Mouse (Mus musculus) layer of hippocampus, adult 18-20 months (tissue): ENCODE measurements around the gene Emc4. TPM values are rescaled to one million over a fixed set of nuclear protein-coding genes. Genes with fewer than 3 reads are reported as not detected.

Source experiments
- DNase-seq, 2 experiments: peaks; one replicate each; pipeline ENCODE4 v3.0.0; 2022; ENCODE audit warnings: low spot score in 2 of 2
- long read RNA-seq: library from polyadenylated mRNA; stranded (forward); transcript quantifications from one replicate; pipeline ENCODE4 v2.0.0, GENCODE M21; 2021
- total RNA-seq, 2 experiments: library from RNA; stranded (reverse); gene quantifications; 2 replicates each; pipeline ENCODE4 v1.2.3; 2021

The Emc4 gene
- 100 to 1,000 TPM; 125 to 126 TPM for total RNA-seq
- long read RNA-seq, transcript Emc4-201 (5 exons, 983 nt) = major isoform, 78 of 89 reads
- long read RNA-seq, partial matches to known transcripts = 5 of 89 reads
- long read RNA-seq, other reads (novel, unspliced or antisense) = 6 of 89 reads

DNA sequence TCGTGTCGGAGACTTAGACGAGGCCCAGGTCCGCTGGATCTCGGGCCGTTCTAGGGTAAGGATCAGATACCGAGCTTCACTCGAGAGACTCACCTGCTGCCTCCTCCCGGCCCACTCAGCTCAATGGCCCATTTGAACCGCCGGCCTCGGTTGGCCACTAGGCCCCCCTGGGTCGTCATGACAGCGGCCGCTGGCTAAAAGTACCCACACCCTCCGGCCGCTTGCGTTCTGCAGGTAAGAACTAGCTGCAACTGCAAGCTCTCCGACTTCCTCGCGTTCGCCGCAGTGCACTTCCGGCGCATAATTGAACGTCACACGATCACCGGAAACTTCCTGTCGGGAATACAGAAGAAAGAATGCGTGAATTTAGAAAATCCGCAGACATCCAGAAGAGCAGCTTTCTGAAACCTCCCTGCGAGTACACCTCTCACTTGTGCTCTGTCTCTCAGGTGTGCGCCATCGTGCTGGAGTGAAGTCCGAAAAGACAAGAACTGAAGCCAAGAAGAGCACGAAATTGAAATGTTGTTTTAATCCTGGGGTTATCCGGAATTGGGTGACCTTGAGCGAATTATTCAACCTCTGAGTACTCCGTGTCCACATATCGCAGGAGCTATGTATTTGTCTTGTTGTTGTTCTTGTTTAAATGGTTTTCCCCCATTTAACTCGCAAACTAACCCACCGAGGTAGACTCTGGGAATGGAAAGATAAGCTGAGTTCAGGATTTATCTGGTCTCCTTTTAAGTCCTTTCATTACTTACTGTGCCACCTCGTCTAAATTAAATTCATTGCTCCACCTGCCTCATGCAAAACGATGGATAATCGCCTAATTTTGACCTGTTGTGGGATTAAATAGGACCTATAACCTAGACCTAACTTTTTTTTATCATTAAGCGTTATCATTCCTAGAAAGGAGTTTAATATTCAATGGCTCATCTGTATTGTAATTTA lies at the start of gene Emc4:
Gene Emc4, minus strand, starts transcription at position 302 of the 948 bp plus-strand sequence.
- peak; percentile 91 to 96 for DNase-seq

- no peak for DNase-seq
Observed at GRCm38 (mm10) chr2:112407030-112407429, 39.2 kb upstream of the Emc4 start.

DNA sequence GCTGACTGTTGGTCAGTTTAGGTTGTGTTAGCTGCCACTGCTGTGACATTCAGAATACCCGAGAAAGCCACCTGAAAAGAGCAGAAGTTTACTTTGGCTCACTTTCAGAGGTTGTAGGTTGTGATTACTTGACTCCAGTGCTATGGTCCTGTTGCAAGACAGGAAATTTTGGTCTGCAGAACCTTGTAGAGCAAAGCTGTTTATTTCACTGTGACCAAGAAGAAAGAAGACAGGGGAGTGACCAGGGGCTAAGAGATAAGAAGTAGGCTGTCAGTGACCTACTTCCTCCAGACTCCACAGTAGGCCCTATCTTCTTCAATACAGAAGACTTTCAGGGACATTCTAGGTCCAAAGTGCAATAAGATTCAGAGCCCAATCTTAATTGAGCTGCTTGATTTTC lies 28.8 kb upstream of the Emc4 start:
- DNase-seq = no peak

GRCm38 (mm10) chr2:112393958-112394357 lies 26.1 kb upstream of the Emc4 start:
- DNase-seq = no peak

- DNase-seq = no peak
Observed at GRCm38 (mm10) chr2:112392689-112393088, 24.9 kb upstream of the Emc4 start.

GRCm38 (mm10) chr2:112391346-112392000 lies 23.6 kb upstream of the Emc4 start:
- no peak for DNase-seq

GRCm38 (mm10) chr2:112390843-112391242 lies 23.0 kb upstream of the Emc4 start:
- DNase-seq = no peak

DNA sequence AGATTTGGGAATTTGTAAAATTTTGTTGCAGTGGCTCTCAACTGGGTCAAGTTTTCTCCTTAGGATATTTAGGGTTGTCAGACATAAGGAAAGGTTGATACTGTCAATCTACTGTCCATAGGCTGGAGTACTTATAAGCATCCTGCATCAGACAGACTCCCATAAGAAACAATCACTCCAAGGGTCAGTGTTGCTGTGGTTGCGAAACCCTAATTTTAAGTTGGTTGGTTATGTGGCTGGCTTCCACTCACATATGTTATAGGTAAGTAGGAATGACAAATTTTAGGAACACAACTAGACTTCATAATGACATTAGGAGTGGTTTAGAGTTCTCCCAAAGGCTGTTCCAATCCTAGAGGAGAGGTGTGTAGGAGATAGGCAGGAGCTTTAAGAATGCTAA lies 13.4 kb upstream of the Emc4 start:
- no peak for DNase-seq

DNA sequence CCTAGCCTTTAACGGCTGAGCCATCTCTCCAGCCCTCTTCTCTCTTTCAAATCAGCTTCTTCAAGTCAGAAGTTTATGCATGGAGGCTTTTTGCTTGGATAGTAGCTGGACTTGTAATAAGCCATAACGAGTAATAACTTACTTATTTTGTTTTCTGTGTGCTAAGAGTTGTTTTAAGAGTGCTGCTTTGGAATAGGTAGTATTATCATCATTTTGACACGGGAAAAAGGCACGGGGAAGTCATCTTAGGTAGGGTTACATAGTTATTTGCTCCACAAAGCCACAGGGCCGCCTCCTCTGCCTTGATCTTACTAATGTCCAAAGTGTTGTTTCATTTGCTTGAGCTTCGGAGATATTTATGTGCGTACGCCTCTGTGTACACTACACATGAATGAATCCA lies 12.3 kb upstream of the Emc4 start:
- DNase-seq = no peak

DNA sequence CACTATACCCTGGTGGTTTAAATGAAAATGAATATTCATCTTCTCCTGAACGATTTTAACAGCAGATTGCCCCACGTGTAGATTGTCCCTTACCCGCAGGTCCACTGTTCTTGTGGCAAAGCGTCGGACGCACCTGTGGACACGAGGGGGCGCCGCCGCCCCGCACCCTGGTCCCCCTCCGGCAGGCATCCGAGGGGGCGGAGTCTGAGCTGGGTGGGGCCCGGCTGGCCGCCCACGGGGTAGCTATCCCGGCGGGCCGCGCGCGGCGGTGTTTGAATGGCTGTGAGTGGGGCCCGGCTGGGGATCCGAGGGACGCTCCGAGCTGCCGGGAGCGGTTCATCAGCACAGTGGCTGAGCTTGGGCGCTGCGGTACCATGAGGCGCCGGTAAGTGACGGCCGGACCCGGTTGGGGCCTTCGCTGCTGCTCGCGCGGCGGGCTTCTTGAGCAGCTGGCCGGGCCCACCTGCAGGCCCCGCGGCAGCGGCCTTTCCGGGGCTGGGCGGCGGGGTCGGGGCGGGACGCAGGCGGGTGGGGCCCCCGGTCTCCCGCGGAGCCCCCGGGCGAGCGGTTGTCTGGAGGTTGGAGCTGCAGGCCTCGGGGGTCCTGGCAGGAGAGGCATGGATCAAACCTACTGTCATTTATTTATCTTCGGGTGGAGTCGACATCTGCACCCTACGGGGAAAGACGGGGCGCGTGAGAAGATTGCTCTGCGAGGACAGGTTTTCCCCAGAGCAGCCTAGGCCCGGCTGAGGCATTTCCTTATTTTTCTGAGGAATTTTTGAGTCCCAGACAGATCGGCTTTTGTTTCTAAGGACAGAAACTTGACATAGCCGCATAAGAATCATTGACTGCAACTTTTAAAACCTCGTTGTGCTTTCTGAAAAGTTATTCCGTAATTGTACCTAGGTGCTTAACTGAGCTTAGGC lies 11.4 kb upstream of the Emc4 start, which contains the start of gene Katnbl1:
Gene Katnbl1, plus strand, starts transcription at position 239 of the 926 bp plus-strand sequence.
- DNase-seq = peak; percentile 86 to 91

DNA sequence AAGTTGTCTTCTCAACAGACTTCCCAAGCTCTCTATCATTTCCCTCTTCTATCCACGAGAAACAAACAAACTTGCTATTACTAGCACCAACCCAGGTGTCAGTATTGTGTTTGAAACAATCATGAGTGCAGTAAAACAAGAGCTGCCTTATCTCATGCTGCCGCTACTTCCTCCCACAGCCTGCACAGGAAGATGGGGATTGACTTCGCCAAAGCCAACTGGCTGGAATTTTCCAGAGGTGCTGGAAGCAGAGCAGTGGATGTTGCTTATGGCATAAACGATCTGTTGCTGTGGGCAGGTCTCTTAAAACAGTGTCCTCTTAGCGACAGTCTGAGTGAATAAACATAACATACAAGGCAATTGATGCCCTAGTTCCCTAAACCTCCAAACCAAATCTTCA lies 6.8 kb upstream of the Emc4 start:
- no peak for DNase-seq

GRCm38 (mm10) chr2:112373141-112373540 lies 5.3 kb upstream of the Emc4 start:
- no peak for DNase-seq

DNA sequence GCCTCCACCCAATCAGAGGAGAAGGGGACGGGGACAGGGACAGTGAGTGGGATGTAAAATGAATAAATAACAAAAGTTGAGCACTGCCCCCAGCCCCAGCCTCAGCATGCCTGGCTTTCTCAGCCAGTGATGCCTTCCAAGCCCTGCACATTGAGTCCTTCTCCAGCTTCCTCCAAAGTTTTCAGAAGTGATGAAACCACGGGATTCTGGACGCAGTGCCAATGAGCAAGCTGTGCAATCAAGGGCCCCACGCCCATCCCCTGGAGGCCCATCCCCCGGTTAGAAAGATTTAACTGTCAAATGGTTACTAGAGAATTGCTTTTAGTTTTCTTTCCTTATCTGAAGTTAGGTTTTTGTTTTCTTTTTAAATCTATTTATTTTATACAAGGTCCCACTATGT lies 2.1 kb upstream of the Emc4 start:
- DNase-seq = no peak

DNA sequence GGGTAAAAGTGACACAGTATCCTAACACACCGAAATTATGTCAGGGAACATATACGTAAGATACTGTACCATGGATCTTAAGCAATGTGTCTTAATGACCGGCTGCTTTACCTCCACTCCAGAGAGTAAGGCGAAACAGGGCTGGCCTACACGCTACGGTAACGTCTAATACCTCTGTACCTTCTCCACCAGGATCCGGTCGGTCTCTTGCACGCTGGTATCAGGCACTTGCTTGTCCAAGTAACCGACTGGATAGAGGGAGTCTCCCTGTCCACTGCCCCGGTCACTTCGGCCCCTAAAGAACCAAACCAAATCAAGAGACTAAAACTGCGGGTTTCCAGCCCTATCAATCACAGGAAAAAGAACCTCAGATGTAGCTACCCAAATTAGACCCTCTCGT lies 605 bp downstream of the Emc4 start:
- no peak for DNase-seq

DNA sequence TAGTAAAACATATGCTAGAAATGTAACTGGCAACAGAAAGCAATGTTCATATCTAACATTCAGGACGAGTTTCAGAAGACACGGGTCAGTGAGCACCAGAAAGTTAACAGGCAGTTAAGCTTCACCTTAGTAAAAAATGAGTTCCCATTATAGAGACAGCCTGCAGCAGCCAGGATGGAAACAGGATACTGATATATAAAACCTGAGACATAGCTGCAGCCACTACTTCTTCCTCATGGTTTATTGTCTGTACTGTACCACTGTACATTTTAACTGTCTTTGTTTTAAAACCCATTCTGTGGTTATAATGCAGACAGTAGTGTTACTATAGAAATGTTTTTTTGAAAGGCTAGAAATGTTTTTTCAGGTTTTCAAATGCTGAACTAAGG lies 7.1 kb downstream of the Emc4 start:
- no peak for DNase-seq

DNA sequence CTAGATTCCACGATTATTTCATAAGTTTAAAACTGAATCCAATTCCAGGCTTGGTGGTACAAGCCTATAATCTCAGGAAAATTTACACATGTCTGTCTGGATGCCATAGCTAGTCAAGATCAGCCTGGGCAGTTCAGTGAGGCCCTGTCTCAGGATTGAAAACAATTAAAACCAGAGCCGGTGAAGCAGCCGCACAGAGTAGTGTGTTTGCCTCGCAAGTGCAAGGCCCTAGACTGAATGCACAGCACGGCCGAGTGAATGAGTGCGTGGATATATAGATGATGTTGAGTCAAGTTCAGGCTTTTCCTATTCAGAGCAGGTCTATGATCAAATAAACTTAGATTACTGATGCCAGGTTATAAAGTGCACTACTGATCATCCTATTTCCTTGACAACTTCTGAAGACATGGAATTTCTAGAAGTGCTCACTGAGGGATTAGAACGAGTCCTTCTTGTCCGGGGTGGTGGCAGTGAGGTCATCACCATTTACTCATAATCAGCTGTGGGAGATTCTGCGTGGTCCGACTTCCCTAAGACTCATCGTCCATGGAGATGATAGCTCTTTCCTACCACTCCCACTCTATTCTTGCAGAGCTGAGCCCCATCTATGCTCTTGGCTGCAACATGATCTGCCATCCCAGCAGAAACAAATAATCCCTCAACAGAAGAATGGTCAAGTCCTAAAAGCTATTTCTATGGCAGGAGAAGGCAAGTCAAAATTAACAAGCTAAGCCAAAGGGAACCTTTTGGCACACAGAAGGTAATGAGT lies 7.6 kb downstream of the Emc4 start:
- no peak for DNase-seq

DNA sequence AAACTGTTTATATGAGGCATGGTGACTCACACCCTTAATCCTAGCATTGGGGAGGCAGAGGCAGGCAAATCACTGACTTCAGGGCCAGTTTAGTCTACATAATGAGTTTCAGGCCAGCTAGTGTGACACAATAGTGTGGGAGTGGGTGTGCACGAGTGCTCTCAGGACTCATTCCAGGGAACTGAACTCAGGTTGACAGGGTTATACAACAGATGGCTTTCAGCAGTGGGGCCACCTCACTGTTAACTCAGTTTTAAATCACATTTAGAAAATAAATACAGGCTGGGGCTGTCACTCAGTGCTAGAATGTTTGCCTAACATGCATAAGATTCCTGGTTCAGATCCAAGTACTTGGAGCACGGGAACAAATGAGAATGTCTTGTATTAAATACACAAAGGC lies 8.2 kb downstream of the Emc4 start:
- DNase-seq = peak in 1 of 2 experiments; percentile 54

DNA sequence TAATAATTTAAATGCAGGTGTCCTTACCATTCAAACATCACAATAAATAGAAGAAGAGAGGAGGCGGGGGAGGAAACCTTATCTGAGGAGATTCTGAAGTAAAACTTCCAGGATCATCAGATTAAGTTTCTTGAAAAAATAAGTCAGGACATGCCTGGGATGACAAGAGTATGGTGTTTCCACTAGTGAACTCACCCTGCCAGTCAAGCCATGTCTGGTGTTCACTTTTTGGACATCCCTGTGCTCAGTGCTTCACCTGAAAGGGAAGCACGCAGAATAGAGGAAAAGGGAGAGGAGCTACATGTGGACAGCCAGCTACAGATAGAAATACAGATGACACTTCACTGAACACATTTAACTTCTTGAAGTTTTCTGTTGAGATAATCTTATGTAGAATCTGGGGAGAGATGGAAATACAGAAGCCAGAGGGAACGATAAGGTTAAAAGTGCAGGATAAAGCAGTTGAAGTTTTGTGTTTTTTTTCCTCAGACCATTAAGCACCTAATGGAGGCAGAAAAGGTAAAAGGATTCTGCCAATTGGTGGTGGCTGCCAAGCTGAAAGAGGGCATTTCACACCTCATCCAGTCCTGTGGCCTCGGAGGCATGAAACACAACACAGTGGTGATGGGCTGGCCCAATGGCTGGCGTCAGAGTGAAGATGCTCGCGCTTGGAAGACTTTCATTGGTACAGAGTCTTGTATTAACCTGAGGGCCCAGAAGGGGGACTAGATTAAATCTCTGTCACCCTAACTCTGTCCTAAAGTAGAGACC lies 14.0 kb downstream of the Emc4 start:
- no peak for DNase-seq

DNA sequence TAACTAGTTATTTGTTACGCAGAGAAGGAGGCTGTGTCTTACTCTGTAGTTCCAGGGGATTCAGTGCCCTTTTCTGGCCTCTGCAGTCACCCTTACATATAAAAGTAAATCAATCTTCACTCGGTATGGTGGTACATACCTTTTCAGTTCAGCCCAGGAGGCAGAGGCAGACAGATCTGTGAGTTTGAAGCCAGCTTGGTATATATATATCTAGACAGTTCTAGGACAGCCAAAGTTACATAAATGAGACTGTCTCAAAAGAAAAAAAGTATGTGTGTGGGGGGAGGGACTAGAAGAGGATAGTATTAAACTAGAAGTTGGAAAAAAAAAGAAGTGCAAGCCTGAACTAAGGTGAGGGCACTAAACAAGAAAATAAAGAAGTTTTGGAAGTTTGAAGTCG lies 19.6 kb downstream of the Emc4 start:
- no peak for DNase-seq

- no peak for DNase-seq
Observed at GRCm38 (mm10) chr2:112341117-112341516, 26.7 kb downstream of the Emc4 start.
